Mouse (Mus musculus) Patski (cell line): ENCODE measurements around the gene Col5a1. TPM values are rescaled to one million over a fixed set of nuclear protein-coding genes. Genes with fewer than 3 reads are reported as not detected.
A peak's percentile ranks its signal among the peaks of the same experiment; 100 is the strongest.

Source experiments
- ATAC-seq: fragments of 100-300 bp; one replicate; pipeline ENCODE4 v1.8.0; 2021
- CTCF ChIA-PET: fragments of 350-600 bp; sonication (Branson Sonifier 250); formaldehyde crosslinking; loops from one replicate; lab custom pipeline; 2022; ENCODE audit warnings: inconsistent platforms; lab: Charles Lee
- POLR2A ChIA-PET: fragments of 350-600 bp; sonication (Branson Sonifier 250); formaldehyde crosslinking; loops from one replicate; lab custom pipeline; 2022; ENCODE audit warnings: antibody characterized with exemption, inconsistent platforms; lab: Charles Lee
- DNase-seq: peaks from one replicate; pipeline ENCODE4 v3.0.0-alpha.2; 2011; ENCODE audit warnings: low read depth, low spot score
- H3K27me3 ChIP-seq: fragments of 371-371 bp; one replicate; pipeline ENCODE4 v1.5.1; 2021
- CTCF ChIP-seq: fragments of 100-300 bp; IDR thresholded peaks from one replicate; pipeline ENCODE4 v1.5.1; 2021
- in situ Hi-C: fragments of 300-500 bp; cut with MboI; formaldehyde crosslinking; loops from 3 replicates; pipeline ENCODE4 v1.11.1; 2018; ENCODE audit warnings: low pct_unique_long_range_greater_than_20kb, mixed read lengths
- polyA plus RNA-seq: library from polyadenylated mRNA; unstranded; gene quantifications from one replicate; pipeline ENCODE4 v1.2.3, GENCODE M21; 2021

Col5a1 gene
- polyA plus RNA-seq, 1 experiment from 2014 or later = 39.0 TPM

DNA sequence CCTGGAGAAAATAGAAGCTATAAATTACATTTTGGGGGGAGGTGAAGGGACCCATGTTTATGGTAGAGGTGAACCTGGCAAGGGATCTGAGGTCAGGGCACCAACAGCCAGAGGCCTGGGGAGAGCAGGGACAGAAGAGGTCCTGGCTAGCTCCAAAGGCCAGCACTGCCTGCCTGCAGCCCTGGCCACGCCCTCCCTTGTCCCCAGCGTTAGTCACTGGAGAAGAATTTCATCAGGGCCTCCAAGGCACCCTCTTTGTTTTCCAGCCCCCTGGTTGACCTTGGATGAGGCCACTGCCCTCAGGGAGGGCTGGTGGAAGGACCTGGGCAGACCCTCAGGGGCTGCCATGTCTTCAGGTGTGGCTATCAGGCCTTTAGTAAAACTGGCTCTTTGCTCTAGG is 30.1 kb downstream of the Col5a1 start:
- TF ChIP-seq CTCF = no peak
- in situ Hi-C loops = no loop called here
- no peaks in the 10 kb centered on the region for H3K27me3 ChIP-seq
- ATAC-seq (peak; percentile 75), DNase-seq (no peak)
- POLR2A ChIA-PET = interaction anchor here (0.8 to 1.0 kb wide), 2 partner anchors 14 to 16 kb away, joined by 3 read pairs; no protein-coding TSS in a partner anchor
- CTCF ChIA-PET = interaction anchor here (0.6 to 1.7 kb wide), 7 partner anchors 9 to 67 kb away, joined by 3 to 5 read pairs (median 3); no protein-coding TSS in a partner anchor

DNA sequence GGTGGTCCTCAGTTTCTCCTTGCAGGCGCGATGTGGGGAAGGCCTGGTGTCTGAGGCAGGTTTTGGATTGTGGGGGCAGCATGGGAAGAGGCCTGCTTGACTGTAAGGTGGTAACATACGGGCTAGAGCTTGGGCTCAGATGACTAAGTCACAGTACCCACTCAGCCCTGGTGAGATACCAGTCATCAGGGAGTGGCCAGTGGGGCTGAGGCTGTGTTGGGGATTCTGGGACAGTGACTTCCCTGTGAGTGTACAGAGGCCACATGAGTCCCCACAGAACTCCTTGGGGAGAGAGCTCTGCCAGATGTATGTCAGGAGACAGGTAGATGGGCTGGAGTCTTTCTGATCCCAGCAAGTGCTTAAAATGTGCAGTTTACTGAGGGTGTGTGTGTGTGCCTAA is 31.0 kb downstream of the Col5a1 start:
- ChIA-PET POLR2A (no interaction called here), CTCF (interaction anchor here (1.2 to 1.8 kb wide), 2 partner anchors 16 to 20 kb away, joined by 3 to 4 read pairs; no protein-coding TSS in a partner anchor)
- DNase-seq (no peak), ATAC-seq (no peak)
- H3K27me3 ChIP-seq = no peaks in the 10 kb centered on the region
- no peak for TF ChIP-seq CTCF
- in situ Hi-C loops = no loop called here

DNA sequence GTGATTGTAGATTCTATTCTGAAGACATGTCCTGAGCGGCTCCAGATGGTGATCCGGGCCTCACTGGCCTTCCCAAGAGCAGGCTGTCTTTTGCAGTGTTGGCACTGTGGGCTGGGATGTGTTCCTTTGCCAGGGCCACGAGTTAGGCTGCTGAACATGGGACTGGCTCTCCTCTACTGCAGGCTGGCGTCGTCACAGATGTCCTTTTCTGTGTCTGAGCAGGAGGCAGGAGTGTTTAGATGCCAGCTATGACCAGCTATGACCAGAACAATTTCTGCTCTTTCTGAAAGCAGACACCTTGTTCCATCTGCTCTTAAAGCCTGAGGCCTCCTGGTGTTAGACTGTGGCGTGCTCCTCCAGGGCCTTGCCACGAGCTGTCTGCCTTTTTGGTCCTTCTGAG is 31.9 kb downstream of the Col5a1 start:
- POLR2A ChIA-PET = no interaction called here
- CTCF ChIA-PET = interaction anchor here (0.9 to 1.8 kb wide), 2 partner anchors 13 to 21 kb away, joined by 4 read pairs; no protein-coding TSS in a partner anchor
- ATAC-seq (no peak), DNase-seq (no peak)
- no peak for TF ChIP-seq CTCF
- H3K27me3 ChIP-seq = no peaks in the 10 kb centered on the region
- in situ Hi-C loops = no loop called here

DNA sequence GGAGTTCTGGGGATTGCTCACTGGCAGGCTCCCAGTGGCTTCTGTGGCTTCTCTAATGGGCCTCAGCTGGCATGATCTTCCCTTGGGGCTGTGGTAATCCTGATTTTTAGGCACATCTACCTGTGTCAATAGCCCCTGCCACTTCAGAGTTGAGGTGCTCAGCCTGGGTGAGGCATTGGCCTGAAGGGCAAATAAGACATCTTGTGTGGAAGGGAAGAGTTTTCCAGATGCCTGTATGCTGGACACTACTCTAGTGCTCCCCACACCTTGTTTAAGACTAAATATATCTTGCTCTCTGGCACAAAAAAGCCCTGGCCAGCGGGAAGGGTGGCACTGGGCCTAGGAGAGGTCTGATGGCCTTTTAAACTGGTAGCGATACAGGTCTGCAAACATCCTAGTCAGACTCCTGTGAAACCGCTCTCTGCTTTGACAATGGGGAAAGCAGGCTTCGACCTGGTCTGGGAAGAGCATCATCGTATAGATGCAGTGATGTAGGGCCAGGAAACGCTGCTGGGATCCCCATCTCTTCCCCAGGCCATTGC is 33.2 kb downstream of the Col5a1 start:
- no peaks in the 10 kb centered on the region for H3K27me3 ChIP-seq
- ChIA-PET POLR2A (no interaction called here), CTCF (interaction anchor here (1.5 kb wide), 1 partner anchor 19 kb away, joined by 4 read pairs; no protein-coding TSS in a partner anchor)
- no peak for ATAC-seq
- in situ Hi-C loops = no loop called here
- DNase-seq = no peak
- no peak for TF ChIP-seq CTCF

DNA sequence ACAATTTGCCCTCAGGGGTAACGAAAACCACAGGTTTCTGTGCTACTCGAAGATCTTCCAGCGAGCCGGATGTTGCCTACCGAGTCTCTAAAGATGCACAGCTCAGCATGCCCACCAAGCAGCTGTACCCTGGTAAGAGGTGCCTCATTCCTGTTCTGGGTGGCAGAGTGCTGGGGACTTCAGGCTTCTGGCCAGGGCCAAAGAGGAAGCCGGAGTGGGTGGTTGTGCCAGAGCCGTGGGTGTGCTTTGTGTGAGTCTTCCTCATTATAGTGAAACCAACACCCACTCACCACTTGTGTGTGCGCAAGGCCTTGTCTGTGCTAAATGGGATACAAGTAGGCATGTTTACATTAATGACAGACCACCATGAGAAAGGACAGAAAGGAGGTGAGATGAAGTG is 35.8 kb downstream of the Col5a1 start:
- CTCF ChIA-PET = interaction anchor here (1.3 to 1.9 kb wide), 2 partner anchors 12 to 14 kb away, joined by 6 read pairs; no protein-coding TSS in a partner anchor
- POLR2A ChIA-PET = no interaction called here
- H3K27me3 ChIP-seq = no peaks in the 10 kb centered on the region
- DNase-seq (no peak), ATAC-seq (no peak)
- in situ Hi-C loops = no loop called here
- no peak for TF ChIP-seq CTCF

DNA sequence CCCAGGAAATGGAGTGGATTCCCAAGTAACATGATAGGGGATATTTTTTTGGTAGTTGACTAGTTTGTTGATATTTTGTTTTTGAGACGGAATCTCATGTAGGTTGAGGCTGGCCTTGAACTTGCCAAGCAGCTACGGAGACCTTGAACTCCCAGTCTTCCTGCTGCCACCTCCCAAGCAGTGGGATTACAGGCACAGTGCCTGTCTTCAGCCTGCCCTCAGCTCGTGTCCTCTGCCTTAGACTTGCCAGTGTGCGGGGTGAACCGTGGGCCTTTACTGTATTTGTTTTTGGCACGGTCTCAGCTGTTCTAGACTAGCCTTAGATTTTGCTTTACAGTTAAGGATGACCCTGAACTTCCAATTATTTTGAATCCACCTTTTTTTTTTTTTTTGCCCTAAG is 37.5 kb downstream of the Col5a1 start:
- TF ChIP-seq CTCF = no peak
- ChIA-PET POLR2A (interaction anchor here (0.6 to 1.5 kb wide), 2 partner anchors 12 to 92 kb away, joined by 3 read pairs; no protein-coding TSS in a partner anchor), CTCF (interaction anchor here (1.1 kb wide), 1 partner anchor 16 kb away, joined by 3 read pairs; no protein-coding TSS in a partner anchor)
- in situ Hi-C loops = no loop called here
- no peak for DNase-seq
- no peaks in the 10 kb centered on the region for H3K27me3 ChIP-seq
- no peak for ATAC-seq

DNA sequence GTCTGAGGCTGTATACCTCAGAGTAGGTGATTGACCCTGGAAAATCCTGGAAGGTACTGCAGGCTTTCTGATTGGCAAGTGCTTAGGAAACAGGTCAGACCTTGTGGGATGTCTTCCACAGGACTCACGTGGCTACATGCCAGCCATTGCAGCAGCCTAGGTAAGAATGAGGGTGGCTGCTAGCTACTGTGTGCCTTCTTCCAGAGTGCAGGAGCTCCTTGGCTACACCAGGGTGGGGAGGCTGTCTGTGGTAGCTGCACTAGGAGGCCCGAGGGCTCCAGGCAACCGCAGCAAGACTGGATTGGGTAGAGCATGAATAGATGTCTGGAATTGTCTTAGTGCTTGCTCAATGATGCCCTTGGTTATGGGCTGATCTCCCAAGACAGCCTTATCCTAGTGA is 38.2 kb downstream of the Col5a1 start:
- no peak for TF ChIP-seq CTCF
- no peaks in the 10 kb centered on the region for H3K27me3 ChIP-seq
- CTCF ChIA-PET = interaction anchor here (0.8 to 1.2 kb wide), 3 partner anchors 8 to 50 kb away, joined by 3 to 5 read pairs (median 3); partner anchors contain the start of gene Col5a1
- ATAC-seq (no peak), DNase-seq (no peak)
- in situ Hi-C loops = no loop called here
- POLR2A ChIA-PET = interaction anchor here (1.5 kb wide), 1 partner anchor 11 kb away, joined by 3 read pairs; no protein-coding TSS in a partner anchor

DNA sequence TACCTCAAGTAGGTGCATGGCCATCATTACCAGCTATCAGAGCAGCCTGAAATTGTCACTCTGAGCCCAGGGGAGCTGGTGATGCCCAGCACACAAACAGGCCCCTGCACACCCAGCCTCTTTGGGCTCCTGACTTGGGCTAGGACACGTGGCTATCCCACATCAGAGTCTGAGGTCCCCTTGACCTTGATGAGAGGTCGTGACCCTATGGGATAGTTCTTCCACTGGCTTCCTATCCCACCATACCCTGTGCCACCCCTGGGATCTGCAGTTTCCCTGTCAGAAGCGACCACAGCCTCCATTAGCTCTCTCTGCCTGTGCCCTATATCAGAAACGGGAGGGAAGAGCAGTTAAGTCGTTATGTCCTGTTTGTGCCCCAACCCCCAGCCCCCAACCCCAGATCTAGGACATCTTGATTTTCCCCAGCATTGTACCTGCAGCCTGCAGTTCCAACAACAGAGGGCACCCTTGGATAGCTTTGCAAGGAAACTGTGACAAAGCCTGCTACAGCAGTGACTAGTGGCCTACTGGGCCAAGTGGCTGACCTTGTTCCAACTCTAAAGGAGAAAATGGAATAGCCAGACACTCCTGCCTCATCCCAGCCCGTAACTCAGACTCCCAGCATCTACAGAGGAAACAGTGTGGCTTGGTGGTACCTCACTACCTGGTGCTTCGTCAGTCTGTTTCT is 40.4 kb downstream of the Col5a1 start:
- ChIA-PET CTCF (interaction anchor here (1.0 to 1.7 kb wide), 10 partner anchors 10 to 118 kb away, joined by 3 to 10 read pairs (median 4); no protein-coding TSS in a partner anchor), POLR2A (no interaction called here)
- no peak for TF ChIP-seq CTCF
- DNase-seq (no peak), ATAC-seq (no peak)
- in situ Hi-C loops = loop anchor here (5.0 kb wide), 1 partner anchor 36 kb away; no protein-coding TSS in a partner anchor
- H3K27me3 ChIP-seq = no peaks in the 10 kb centered on the region

DNA sequence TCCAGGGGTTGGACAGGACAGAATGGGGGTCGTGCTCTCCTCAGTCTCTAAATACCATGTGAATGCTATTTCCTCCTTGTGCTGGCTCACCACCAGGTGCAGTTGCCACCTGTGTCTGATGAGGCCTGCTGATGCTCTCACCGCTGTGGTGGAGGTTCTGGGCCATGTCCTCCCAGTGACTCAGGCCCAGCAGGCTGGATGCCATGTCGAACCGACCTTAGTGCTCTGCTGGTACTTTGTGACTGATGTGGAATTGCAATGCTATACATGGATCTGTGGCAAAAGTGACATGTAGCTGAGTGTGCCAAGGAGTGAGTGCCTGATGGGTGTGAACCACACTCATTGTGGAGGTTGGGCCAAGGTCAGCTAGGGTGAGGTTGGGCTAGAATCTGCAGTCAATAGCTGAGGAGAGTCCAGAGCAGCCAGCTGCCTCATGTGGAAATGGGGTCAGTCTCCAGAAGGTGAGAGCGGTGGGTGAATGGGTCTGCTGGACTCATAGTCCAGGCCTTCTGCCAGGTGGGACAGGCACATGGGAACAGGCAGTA is 44.3 kb downstream of the Col5a1 start:
- no peak for TF ChIP-seq CTCF

DNA sequence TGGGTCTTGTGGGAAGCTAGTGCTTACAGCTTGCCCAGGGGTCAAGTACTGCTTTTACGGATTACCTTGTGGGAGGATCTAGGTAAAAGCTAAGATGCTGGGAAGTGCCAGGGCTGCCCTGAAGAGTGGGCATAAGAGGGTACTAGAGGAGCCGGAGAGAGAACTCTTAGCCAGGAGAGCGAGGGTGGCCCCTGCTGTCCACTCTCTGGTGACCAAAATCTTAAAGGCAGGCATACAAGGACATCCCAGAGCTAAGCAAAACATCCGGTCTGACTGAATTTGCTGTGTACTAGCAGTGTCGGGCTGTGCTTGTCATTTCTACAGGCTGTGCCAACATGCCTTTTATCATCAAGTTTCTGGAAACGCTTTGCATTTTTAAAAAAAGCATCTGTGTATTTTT is 44.9 kb downstream of the Col5a1 start:
- no peaks in the 10 kb centered on the region for H3K27me3 ChIP-seq
- no peak for TF ChIP-seq CTCF
- ChIA-PET POLR2A (no interaction called here), CTCF (interaction anchor here (1.3 to 2.1 kb wide), 6 partner anchors 13 to 161 kb away, joined by 3 to 11 read pairs (median 6); no protein-coding TSS in a partner anchor)
- in situ Hi-C loops = no loop called here
- no peak for ATAC-seq
- no peak for DNase-seq

More for the DNA sequence above, 44.3 kb downstream of the Col5a1 start:
- no peaks in the 10 kb centered on the region for H3K27me3 ChIP-seq
- CTCF ChIA-PET = interaction anchor here (1.3 to 2.1 kb wide), 4 partner anchors 12 to 160 kb away, joined by 4 to 11 read pairs (median 6); no protein-coding TSS in a partner anchor
- POLR2A ChIA-PET = no interaction called here
- in situ Hi-C loops = no loop called here
- no peak for DNase-seq
- no peak for ATAC-seq
